Mouse (Mus musculus) forebrain, embryonic 16.5 days (tissue): ENCODE measurements around the gene Tmem87a. TPM values are rescaled to one million over a fixed set of nuclear protein-coding genes. Genes with fewer than 3 reads are reported as not detected.

Experiments
- ATAC-seq: fragments of 200-750 bp; cut with Nextera tagmentation; 2 replicates; pipeline ENCODE4 v1.8.0; 2017; ENCODE audit warnings: mild to moderate bottlenecking, moderate library complexity
- H3K27ac ChIP-seq: fragments of 300-500 bp; sonication (generic); 2 replicates; pipeline ENCODE4 v1.5.1; 2014; ENCODE audit warnings: low read length, control low read depth
- H3K27me3 ChIP-seq: fragments of 300-500 bp; sonication (generic); replicated peaks from 2 replicates; pipeline ENCODE4 v1.6.1; 2014; ENCODE audit warnings: low read length; ENCODE audit not compliant: control insufficient read depth, insufficient read depth
- H3K36me3 ChIP-seq: fragments of 300-500 bp; sonication (generic); 2 replicates; pipeline ENCODE4 v1.6.1; 2014; ENCODE audit not compliant: control insufficient read depth, insufficient read depth
- H3K4me1 ChIP-seq: fragments of 300-500 bp; sonication (generic); replicated peaks from 2 replicates; pipeline ENCODE4 v1.6.1; 2014; ENCODE audit warnings: low read length; ENCODE audit not compliant: control insufficient read depth, insufficient read depth
- H3K4me2 ChIP-seq: fragments of 300-500 bp; sonication (generic); 2 replicates; pipeline ENCODE4 v1.6.1; 2014; ENCODE audit warnings: mild to moderate bottlenecking, low read length, control low read depth
- H3K4me3 ChIP-seq: fragments of 300-500 bp; sonication (generic); replicated peaks from 2 replicates; pipeline ENCODE4 v1.5.1; 2014; ENCODE audit warnings: mild to moderate bottlenecking, low read length, control low read depth
- H3K9ac ChIP-seq: fragments of 300-500 bp; sonication (generic); replicated peaks from 2 replicates; pipeline ENCODE4 v1.6.1; 2014; ENCODE audit warnings: low read depth, low read length, control low read depth
- H3K9me3 ChIP-seq: fragments of 300-500 bp; sonication (generic); 2 replicates; pipeline ENCODE4 v1.6.1; 2016; ENCODE audit warnings: low read length; ENCODE audit not compliant: control insufficient read depth
- WGBS: fragments of 180-500 bp; shearing (Covaris S2); extraction: QIAGEN DNeasy Blood & Tissue Kit; methylation state at CpG from one replicate; pipeline ENCODE4 v1.1.7; 2014; 5-methylcytosine and 5-hydroxymethylcytosine counted together
- polyA plus RNA-seq: library from polyadenylated mRNA; unstranded; fragments of >200 nt; fragmentation: Nextera tagmentation; extraction: Ambion mirVana; gene quantifications from 2 replicates; pipeline ENCODE4 v1.2.1, GENCODE M21; 2015

The Tmem87a gene
- polyA plus RNA-seq, 1 experiment from 2014 or later = 6.0 TPM

DNA sequence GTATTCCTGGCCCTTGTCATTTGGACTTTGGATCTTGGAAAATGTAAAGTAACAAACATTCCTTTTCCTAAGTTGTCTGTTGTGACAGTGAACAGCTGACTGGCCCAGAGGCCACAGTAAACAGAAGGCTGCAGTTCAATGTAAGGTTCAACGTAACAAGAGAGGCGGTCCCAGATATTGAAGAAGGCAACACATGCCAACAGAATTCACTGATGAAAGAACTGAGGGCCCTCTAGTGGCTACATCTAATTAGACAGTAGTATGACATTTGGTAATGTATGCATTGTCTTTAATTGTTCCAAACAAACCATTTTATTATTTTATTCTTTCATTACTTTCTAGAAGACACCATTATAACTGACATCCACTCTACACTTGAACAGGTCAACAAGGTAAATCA lies 66.0 kb downstream of the Tmem87a start:
- ATAC-seq = no peak
- Histone ChIP-seq H3K9ac (no peak overlapping the region), H3K9me3 (no peaks in the 10 kb centered on the region), H3K27ac (no peak overlapping the region), H3K27me3 (no peaks in the 10 kb centered on the region), H3K4me3 (no peak overlapping the region), H3K4me1 (no peaks in the 10 kb centered on the region), H3K4me2 (no peak overlapping the region), H3K36me3 (peaks cover 21% of the 10 kb centered on the region)
- WGBS = 61% methylated on average over 2 of the region's 2 CpGs

DNA sequence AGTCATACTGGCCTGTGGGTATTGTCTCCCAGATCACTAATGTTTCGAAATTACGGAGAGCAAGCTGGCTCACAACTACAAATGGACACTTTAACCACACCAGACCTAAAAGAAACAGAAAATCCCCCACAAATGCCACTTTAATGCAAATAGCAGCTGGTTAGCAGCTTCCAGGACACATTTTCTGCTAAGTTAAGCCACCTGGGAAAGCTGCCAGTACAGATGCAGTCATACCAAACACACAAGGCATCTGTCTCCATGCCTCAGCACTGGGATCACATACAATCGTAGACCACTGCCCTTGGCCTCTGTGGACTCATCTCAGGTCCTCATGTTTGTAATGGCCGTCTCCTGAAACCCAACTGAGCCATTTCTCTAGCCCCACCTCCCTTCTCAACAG lies 72.3 kb downstream of the Tmem87a start:
- ATAC-seq = no peak
- Histone ChIP-seq H3K27ac (no peak overlapping the region), H3K9ac (no peak overlapping the region), H3K27me3 (no peaks in the 10 kb centered on the region), H3K4me1 (no peaks in the 10 kb centered on the region), H3K4me3 (no peak overlapping the region), H3K9me3 (no peaks in the 10 kb centered on the region), H3K36me3 (peaks cover 37% of the 10 kb centered on the region), H3K4me2 (no peak overlapping the region)
- 87% methylated on average over 4 of the region's 4 CpGs for WGBS

DNA sequence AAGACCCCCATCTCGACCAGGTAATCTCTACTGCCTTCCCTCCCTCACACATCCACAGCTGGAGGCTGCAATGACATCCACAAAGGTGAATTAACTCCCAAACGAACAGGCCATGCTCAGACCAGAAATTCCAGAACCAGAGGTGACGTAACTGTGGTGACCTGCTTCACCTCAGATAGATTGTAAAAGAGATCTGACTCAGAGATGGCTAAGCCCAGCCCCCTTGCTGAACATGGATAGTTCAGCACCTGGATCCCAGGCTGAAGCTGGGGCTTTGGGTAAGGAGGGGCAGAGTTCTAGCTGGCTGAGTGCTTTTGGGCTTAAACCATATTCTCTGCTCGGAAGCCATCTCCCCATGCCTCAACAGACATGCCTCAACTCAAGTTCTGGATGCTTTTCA lies 88.8 kb downstream of the Tmem87a start:
- no peak overlapping the region for H3K4me2 ChIP-seq
- H3K36me3 ChIP-seq = peaks cover 18% of the 10 kb centered on the region
- H3K9ac ChIP-seq = no peak overlapping the region
- ATAC-seq = no peak
- H3K27me3 ChIP-seq = no peaks in the 10 kb centered on the region
- H3K4me3 ChIP-seq = no peak overlapping the region
- H3K27ac ChIP-seq = no peak overlapping the region
- no peaks in the 10 kb centered on the region for H3K4me1 ChIP-seq
- 80% methylated on average over 4 of the region's 4 CpGs for WGBS
- H3K9me3 ChIP-seq = no peaks in the 10 kb centered on the region

DNA sequence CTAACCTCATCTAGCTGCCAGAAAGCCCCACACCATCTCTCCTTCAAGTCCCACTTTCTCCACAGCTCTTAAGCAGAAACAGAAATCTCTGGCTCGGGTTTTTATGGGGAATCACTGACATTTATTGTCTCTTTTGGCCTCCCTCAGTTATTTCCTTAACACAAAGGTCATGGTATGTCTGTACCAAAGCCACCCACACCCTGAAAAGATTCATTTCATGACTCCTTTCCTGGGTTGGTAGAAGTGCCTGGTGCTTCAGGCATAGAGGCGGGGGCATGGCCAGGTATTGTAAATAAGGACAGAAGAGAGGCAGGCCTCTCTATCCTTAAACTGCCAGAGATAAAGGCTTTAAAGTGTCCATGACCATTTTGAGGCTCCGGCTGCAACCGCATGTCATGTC lies 89.4 kb downstream of the Tmem87a start:
- Histone ChIP-seq H3K36me3 (peaks cover 18% of the 10 kb centered on the region), H3K9ac (no peak overlapping the region), H3K4me3 (no peak overlapping the region), H3K4me2 (no peak overlapping the region), H3K4me1 (no peaks in the 10 kb centered on the region), H3K27ac (no peak overlapping the region), H3K27me3 (no peaks in the 10 kb centered on the region), H3K9me3 (no peaks in the 10 kb centered on the region)
- 94% methylated on average over 4 of the region's 4 CpGs for WGBS
- ATAC-seq = no peak

DNA sequence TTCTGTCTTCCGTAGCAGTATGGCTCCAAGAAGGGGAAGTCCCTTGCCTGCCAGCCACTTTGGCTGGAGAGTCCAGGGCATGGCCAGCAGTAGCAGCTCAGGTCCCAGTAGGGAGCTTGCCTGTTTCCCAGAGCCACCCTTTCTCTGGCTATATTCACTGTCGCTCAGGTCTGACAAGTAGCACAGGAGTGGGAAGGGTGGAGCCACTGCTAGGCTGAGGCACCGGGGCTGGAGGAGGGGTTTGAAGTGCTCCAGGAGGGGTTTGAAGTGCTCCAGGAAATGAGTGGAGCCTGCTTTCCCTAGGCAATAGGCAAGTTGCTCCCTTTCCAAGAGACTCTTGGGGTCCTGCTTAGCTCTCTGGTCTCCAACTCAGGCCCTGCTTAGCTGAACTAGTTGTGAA lies 89.9 kb downstream of the Tmem87a start, which contains the start of gene Pla2g4f:
TSS of gene Pla2g4f (minus strand) at position 190 of the 400 bp plus-strand sequence.
- Histone ChIP-seq H3K9ac (no peak within 1 kb of the TSS), H3K4me3 (no peak within 1 kb of the TSS), H3K4me2 (no peak within 1 kb of the TSS), H3K4me1 (no peaks in the 10 kb centered on the region), H3K36me3 (peaks cover 15% of the 10 kb centered on the region), H3K27ac (no peak within 1 kb of the TSS), H3K27me3 (no peaks in the 10 kb centered on the region), H3K9me3 (no peaks in the 10 kb centered on the region)
- WGBS = 64% methylated on average over 3 of the region's 3 CpGs
- ATAC-seq = no peak

DNA sequence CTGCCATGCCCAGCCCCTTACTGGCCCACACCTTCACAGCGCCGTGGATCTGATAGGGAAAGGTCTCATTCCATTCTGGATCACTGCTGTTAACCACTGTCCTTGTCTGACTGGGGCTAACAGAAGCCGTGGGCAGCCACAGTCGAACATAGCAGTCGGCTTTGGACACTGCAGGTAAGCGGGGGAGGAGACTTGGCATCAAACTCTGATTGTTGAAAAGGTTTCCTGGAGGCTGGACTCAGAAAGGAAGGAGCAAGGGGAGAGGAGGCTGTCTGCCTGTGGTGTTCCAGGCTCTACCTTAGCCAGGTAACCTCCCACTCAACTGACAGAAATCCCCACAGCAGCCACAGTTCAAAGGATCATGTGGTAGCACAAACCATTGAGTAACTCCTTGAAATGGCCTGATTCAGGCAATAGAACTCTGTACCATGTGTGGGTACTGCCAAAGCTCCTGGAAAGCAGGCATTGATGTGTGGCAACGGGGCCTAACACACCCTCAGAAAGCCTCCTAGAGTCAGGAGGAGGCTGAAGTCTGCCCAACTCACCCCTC lies 91.6 kb downstream of the Tmem87a start:
- Histone ChIP-seq H3K27ac (no peak overlapping the region), H3K36me3 (peaks cover 7% of the 10 kb centered on the region), H3K4me3 (no peak overlapping the region), H3K9me3 (no peaks in the 10 kb centered on the region), H3K4me1 (no peaks in the 10 kb centered on the region), H3K9ac (no peak overlapping the region), H3K4me2 (no peak overlapping the region), H3K27me3 (no peaks in the 10 kb centered on the region)
- WGBS = 79% methylated on average over 7 of the region's 7 CpGs
- no peak for ATAC-seq

Other genes with a start within 250 kb of the Tmem87a start
- 9.7 and 11.9 TPM in 2 replicates for gene Ehd4, start 249.5 kb downstream of the Tmem87a start, polyA plus RNA-seq
- 2.6 and 3.4 TPM in 2 replicates for gene Pla2g4e, start 158.8 kb downstream of the Tmem87a start, polyA plus RNA-seq
- gene Pla2g4d, start 114.9 kb downstream of the Tmem87a start, polyA plus RNA-seq = 0.06 TPM in 1 of 2 replicates, not detected in the other
- gene Pla2g4f, start 89.9 kb downstream of the Tmem87a start, polyA plus RNA-seq = not detected in 2 replicates
- gene Vps39, start 51.0 kb downstream of the Tmem87a start, polyA plus RNA-seq = 54.4 and 55.0 TPM in 2 replicates
- 7.0 and 8.3 TPM in 2 replicates for gene Ganc, start 217 bp downstream of the Tmem87a start, polyA plus RNA-seq
- gene Capn3, start 51.9 kb upstream of the Tmem87a start, polyA plus RNA-seq = 0.37 TPM in 2 replicates
- 40.0 and 48.5 TPM in 2 replicates for gene Zfp106, start 159.7 kb upstream of the Tmem87a start, polyA plus RNA-seq
- gene Snap23, start 163.6 kb upstream of the Tmem87a start, polyA plus RNA-seq = 19.8 and 20.6 TPM in 2 replicates
- gene Haus2, start 205.3 kb upstream of the Tmem87a start, polyA plus RNA-seq = 28.5 and 32.0 TPM in 2 replicates
- 38.9 and 45.0 TPM in 2 replicates for gene Lrrc57, start 205.4 kb upstream of the Tmem87a start, polyA plus RNA-seq
- 3.2 and 4.2 TPM in 2 replicates for gene Stard9, start 225.0 kb upstream of the Tmem87a start, polyA plus RNA-seq